Mouse (Mus musculus) embryonic facial prominence, embryonic 12.5 days (tissue): ENCODE measurements around the gene Gm13539. TPM values are rescaled to one million over a fixed set of nuclear protein-coding genes. Genes with fewer than 3 reads are reported as not detected.
"Not testable (repeated sequence)": the region's sequence is repeated elsewhere in the genome, so short reads cannot be mapped to it uniquely, and the experiment has no call there.

Experiments
- ATAC-seq: fragments of 200-750 bp; cut with Nextera tagmentation; 2 replicates; pipeline ENCODE4 v1.8.0; 2017; ENCODE audit not compliant: insufficient number of reproducible peaks, insufficient read depth, low FRiP score, low TSS enrichment
- H3K27ac ChIP-seq: fragments of 300-500 bp; sonication (generic); 2 replicates; pipeline ENCODE4 v1.5.1; 2016; ENCODE audit warnings: mild to moderate bottlenecking
- H3K27me3 ChIP-seq: fragments of 300-500 bp; sonication (generic); 2 replicates; pipeline ENCODE4 v1.6.1; 2016; ENCODE audit warnings: mild to moderate bottlenecking, moderate library complexity
- H3K36me3 ChIP-seq: fragments of 300-500 bp; sonication (generic); 2 replicates; pipeline ENCODE4 v1.6.1; 2016; ENCODE audit warnings: mild to moderate bottlenecking
- H3K4me1 ChIP-seq: fragments of 300-500 bp; sonication (generic); 2 replicates; pipeline ENCODE4 v1.6.1; 2016
- H3K4me2 ChIP-seq: fragments of 300-500 bp; sonication (generic); replicated peaks from 2 replicates; pipeline ENCODE4 v1.6.1; 2016; ENCODE audit warnings: mild to moderate bottlenecking, moderate library complexity
- H3K4me3 ChIP-seq: fragments of 300-500 bp; sonication (generic); 2 replicates; pipeline ENCODE4 v1.5.1; 2016; ENCODE audit warnings: mild to moderate bottlenecking
- H3K9ac ChIP-seq: fragments of 300-500 bp; sonication (generic); 2 replicates; pipeline ENCODE4 v1.6.1; 2016; ENCODE audit warnings: mild to moderate bottlenecking, moderate library complexity
- H3K9me3 ChIP-seq: fragments of 300-500 bp; sonication (generic); 2 replicates; pipeline ENCODE4 v1.6.1; 2016; ENCODE audit warnings: mild to moderate bottlenecking, moderate library complexity
- WGBS: fragments of 180-500 bp; shearing (Covaris S2); methylation state at CpG from one replicate; pipeline ENCODE4 v1.1.7; 2016; 5-methylcytosine and 5-hydroxymethylcytosine counted together
- polyA plus RNA-seq: library from polyadenylated mRNA; unstranded; fragments of >200 nt; fragmentation: Nextera tagmentation; extraction: Ambion mirVana; gene quantifications from 2 replicates; pipeline ENCODE4 v1.2.1, GENCODE M21; 2016

The Gm13539 gene
- polyA plus RNA-seq, 1 experiment from 2014 or later, result not detected

DNA sequence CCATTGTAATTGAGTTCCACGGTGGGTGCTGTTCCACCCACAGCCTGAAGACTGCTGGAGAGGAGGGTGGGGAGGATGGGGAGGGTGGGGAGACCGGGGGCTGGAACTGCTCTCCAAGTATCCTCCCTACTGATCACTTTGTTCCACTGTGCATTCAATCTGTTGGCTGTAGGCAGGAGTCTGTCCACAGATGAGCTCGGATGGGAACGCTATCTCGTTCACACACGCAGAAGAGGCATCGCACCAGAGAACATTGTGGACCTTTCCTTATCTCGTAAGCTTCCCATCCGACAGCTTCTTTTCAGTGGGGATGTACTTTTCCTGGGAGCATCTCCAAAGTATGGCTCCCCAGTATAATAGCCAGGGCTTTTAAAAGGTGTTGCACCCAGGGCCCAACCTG lies 3.0 kb upstream of the Gm13539 start:
- H3K4me3 ChIP-seq, result no peak overlapping the region
- WGBS, result 94% methylated on average over 9 of the region's 9 CpGs
- H3K4me1 ChIP-seq, result no peaks in the 10 kb centered on the region
- H3K27me3 ChIP-seq, result no peaks in the 10 kb centered on the region
- H3K9ac ChIP-seq, result no peak overlapping the region
- no peak overlapping the region for H3K4me2 ChIP-seq
- no peaks in the 10 kb centered on the region for H3K9me3 ChIP-seq
- no peak for ATAC-seq
- no peaks in the 10 kb centered on the region for H3K36me3 ChIP-seq
- H3K27ac ChIP-seq, result no peak overlapping the region

DNA sequence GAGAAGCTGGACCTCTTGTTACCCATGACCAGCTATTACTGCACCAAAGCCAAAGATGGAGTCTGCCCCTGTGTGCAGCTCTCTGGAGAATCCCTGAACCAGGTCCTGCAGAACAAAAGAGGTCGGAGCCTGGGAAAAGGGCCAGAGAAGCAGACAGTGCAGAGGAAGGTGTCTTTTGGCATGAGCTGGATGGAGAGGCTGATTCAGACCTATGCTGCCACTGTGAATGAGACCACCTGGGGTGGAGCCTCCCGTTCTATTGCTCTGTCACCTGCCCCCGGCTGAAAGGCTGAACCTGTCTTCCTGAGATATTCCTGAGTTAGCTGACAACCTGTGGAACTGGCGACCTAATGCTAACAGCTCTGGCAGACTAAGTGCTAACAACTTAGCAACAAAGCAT lies 1.1 kb upstream of the Gm13539 start:
- WGBS, result 71% methylated on average over 4 of the region's 4 CpGs
- no peak overlapping the region for H3K9ac ChIP-seq
- H3K36me3 ChIP-seq, result no peaks in the 10 kb centered on the region
- no peaks in the 10 kb centered on the region for H3K9me3 ChIP-seq
- H3K4me1 ChIP-seq, result no peaks in the 10 kb centered on the region
- no peak for ATAC-seq
- no peaks in the 10 kb centered on the region for H3K27me3 ChIP-seq
- no peak overlapping the region for H3K4me2 ChIP-seq
- no peak overlapping the region for H3K4me3 ChIP-seq
- H3K27ac ChIP-seq, result no peak overlapping the region

DNA sequence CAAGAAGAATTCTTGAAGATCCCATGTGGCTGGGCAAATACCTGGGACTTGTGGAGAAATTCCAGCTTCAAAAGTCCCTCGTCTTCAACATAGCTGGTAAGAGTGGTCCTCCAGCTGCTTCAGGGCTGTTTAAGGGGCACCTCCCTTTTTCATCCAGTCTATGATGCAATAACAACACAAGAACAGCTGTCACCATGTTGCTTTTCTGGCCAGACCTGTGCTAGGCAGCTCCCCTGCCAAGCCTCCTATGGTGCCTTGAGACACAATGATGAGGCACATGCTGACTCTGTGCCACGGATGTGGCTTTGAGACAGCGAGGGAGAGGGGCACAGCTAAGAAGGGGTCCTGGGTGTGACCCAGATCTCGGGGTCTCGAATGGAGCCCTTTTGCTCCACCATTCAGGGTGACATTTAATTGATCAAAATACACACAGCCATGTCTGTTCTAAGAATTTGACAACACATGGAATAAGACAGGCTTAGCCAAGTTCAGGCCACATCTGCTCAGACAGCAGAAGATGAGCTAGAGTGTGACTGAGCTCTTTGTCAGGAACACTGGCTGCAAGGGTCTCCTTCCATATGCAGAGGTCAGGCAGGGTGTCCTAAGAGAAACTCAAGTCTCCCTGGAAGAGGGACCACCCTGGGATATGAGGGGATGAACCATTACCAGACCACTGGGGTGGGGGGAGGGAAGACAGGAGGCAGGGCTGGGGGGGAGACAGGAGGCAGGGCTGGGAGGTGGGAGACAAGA lies 3.7 kb downstream of the Gm13539 start:
- no peak overlapping the region for H3K9ac ChIP-seq
- 74% methylated on average over 5 of the region's 5 CpGs for WGBS
- no peaks in the 10 kb centered on the region for H3K27me3 ChIP-seq
- ATAC-seq, result no peak
- no peak overlapping the region for H3K4me2 ChIP-seq
- H3K36me3 ChIP-seq, result no peaks in the 10 kb centered on the region
- no peaks in the 10 kb centered on the region for H3K9me3 ChIP-seq
- H3K27ac ChIP-seq, result no peak overlapping the region
- no peak overlapping the region for H3K4me3 ChIP-seq
- H3K4me1 ChIP-seq, result no peaks in the 10 kb centered on the region

DNA sequence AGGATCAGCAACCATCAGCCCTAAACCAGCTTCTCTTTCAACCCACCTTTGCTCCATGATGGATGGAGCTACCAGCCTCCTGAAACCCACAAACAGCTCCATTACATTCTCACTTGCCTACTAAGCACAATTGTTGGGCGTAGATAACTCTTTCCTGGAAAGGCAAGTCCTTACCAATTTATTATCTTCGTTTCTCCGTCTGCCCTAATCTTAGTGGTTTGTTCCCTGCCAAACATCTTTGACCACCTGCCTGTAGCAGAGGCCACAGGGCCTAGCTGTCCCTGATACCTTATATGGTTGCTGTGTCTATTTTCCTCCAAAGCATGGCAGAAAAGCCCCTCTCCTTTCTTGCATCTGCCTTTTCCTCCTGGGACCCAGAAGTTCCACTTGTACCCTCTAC lies 7.0 kb downstream of the Gm13539 start:
- ATAC-seq, result no peak
- Histone ChIP-seq H3K9me3 (no peaks in the 10 kb centered on the region), H3K9ac (no peak overlapping the region), H3K36me3 (no peaks in the 10 kb centered on the region), H3K4me1 (no peaks in the 10 kb centered on the region), H3K4me2 (no peak overlapping the region), H3K27me3 (no peaks in the 10 kb centered on the region), H3K4me3 (no peak overlapping the region), H3K27ac (no peak overlapping the region)
- WGBS, result 91% methylated on average over 3 of the region's 3 CpGs

DNA sequence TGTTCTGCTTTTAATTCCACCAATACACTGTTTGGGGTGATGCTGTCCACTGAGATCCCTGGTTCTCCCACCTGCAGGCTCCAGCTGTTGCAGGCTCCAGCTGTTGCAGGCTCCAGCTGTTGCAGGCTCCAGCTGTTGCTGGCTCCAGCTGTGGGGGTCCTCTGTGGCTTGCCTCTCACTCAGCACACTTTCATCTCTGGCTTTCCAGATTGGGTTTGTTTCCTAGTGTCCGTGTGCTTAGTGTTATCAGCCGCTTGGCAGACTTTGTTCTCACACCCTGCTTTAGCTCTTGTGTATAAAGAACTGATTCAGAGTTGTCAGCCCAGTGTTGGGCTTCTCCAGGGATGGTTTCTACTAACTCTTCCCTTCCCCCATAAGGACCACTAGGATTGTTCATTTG lies 15.6 kb downstream of the Gm13539 start:
- ATAC-seq, result no peak
- WGBS, result 41% methylated on average over 2 of the region's 2 CpGs
- H3K36me3 ChIP-seq, result no peaks in the 10 kb centered on the region
- H3K4me3 ChIP-seq, result no peak overlapping the region
- no peaks in the 10 kb centered on the region for H3K4me1 ChIP-seq
- H3K4me2 ChIP-seq, result no peak overlapping the region
- H3K27me3 ChIP-seq, result no peaks in the 10 kb centered on the region
- no peaks in the 10 kb centered on the region for H3K9me3 ChIP-seq
- H3K9ac ChIP-seq, result no peak overlapping the region
- H3K27ac ChIP-seq, result no peak overlapping the region

DNA sequence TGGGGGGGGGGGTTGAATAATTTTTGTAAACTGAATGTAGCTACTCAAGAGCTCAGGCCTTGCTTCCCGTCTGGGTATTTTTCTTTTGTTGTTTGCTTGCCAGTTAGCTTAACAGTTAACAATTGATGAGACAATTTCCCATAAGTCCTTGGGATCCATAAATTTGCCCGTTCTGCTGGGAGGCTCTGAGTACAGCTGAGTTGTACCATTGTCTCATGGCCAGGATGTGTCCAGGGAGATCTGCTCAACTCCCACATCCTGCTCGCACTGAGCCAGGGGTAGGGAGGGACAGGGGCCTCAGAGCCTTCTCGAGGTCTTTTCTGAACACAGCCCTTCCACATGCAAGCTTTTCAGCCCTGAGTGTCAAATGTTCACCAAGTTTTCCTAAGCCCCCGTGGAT lies 16.0 kb downstream of the Gm13539 start:
- no peak overlapping the region for H3K27ac ChIP-seq
- no peak overlapping the region for H3K4me2 ChIP-seq
- no peaks in the 10 kb centered on the region for H3K9me3 ChIP-seq
- H3K4me3 ChIP-seq, result no peak overlapping the region
- H3K9ac ChIP-seq, result no peak overlapping the region
- H3K4me1 ChIP-seq, result no peaks in the 10 kb centered on the region
- 54% methylated on average over 5 of the region's 5 CpGs for WGBS
- no peaks in the 10 kb centered on the region for H3K27me3 ChIP-seq
- ATAC-seq, result no peak
- H3K36me3 ChIP-seq, result no peaks in the 10 kb centered on the region

DNA sequence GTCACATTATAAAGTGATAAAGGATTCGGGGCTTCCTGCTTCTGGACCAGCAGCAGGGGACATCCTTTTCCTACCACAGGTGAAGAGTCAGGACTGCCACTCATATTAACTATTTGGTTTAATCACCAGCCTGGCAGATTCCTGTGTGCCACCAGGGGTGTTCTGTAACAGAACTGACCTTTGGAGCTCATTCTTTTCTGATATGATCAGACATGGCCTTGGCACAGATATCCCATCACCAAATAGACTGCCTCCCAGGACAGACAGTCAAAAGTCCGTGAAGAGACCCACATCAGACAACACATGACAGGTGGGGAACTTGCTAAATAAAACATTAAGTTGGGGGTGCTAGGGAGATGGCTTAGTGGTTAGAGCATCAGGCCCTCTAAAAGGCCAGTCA lies 29.7 kb downstream of the Gm13539 start:
- H3K4me1 ChIP-seq, result no peaks in the 10 kb centered on the region
- no peak overlapping the region for H3K9ac ChIP-seq
- H3K4me2 ChIP-seq, result no peak overlapping the region
- H3K9me3 ChIP-seq, result no peaks in the 10 kb centered on the region
- no peaks in the 10 kb centered on the region for H3K36me3 ChIP-seq
- H3K27ac ChIP-seq, result no peak overlapping the region
- H3K27me3 ChIP-seq, result no peaks in the 10 kb centered on the region
- H3K4me3 ChIP-seq, result no peak overlapping the region
- no peak for ATAC-seq
- 79% methylated on average over 2 of the region's 2 CpGs for WGBS

DNA sequence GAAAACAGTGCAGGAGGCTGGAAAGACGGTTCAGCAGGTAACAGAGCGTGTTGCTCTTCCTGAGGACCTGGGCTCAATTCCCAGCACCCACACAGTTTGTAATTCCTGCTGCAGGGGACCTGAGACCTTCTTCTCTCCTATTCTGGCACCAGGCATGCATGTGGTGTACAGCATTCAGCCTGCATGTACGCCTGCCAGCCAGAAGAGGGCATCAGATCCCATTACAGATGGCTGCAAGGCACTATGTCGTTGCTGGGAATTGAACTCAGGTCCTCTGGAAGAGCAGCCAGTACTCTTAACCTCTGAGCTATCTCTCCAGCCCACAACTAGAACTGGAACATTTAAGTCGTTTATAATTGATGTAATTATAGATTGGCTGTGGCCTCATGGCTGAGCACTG lies 31.3 kb downstream of the Gm13539 start:
- Histone ChIP-seq H3K4me3 (no peak overlapping the region), H3K36me3 (no peaks in the 10 kb centered on the region), H3K9ac (no peak overlapping the region), H3K4me1 (no peaks in the 10 kb centered on the region), H3K9me3 (no peaks in the 10 kb centered on the region), H3K4me2 (no peak overlapping the region), H3K27ac (no peak overlapping the region), H3K27me3 (no peaks in the 10 kb centered on the region)
- ATAC-seq, result no peak
- 74% methylated on average over 5 of the region's 5 CpGs for WGBS

DNA sequence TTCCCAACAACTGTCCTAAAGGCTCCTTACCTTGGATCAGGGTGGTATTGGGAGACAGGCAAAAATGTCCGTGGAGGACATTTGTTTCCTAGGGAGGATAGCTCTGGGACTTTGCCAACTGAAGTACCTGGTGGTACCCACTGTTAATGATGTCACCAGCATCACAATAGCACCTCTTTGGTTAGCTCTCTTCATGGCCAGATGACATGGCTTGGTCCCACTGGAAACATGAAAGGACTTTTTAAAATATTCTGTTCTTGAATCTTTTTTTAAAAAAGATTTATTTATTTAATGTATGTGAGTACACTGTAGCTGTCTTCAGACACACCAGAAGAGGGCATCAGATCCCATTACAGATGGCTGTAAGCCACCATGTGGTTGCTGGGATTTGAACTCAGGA lies 33.7 kb downstream of the Gm13539 start, which contains the start of gene Glt6d1:
TSS of gene Glt6d1 (minus strand) at position 101 of the 400 bp plus-strand sequence.
- not testable (repeated sequence) for H3K9ac ChIP-seq, H3K4me3 ChIP-seq, H3K9me3 ChIP-seq, H3K27ac ChIP-seq, H3K27me3 ChIP-seq, H3K4me1 ChIP-seq, H3K36me3 ChIP-seq, H3K4me2 ChIP-seq, ATAC-seq
- WGBS, result 57% methylated on average over 1 of the region's 1 CpGs

DNA sequence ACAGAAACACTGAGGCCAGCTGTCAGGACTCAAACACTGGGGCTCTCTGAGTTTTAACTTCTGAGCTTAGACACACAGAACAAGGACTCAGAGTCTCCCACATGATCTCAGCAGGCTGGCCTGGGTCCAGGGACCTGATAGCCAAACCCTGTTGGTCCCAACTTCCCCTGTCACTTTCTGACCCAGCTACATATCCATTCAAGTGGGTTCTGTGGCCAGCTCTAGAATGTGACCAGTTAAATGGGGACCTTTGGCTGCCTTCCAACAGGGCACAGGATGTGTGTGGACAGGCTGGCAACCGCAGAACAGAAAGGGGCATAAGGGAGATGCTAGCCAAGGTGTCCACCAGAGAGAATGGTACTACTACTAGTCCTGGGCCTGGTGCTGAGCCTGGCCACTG lies 40.7 kb downstream of the Gm13539 start, which contains the start of gene Lcn9:
TSS of gene Lcn9 (plus strand) at position 348 of the 400 bp plus-strand sequence.
- no peaks in the 10 kb centered on the region for H3K27me3 ChIP-seq
- H3K36me3 ChIP-seq, result no peaks in the 10 kb centered on the region
- no peak for ATAC-seq
- H3K27ac ChIP-seq, result no peak within 1 kb of the TSS
- no peak within 1 kb of the TSS for H3K4me3 ChIP-seq
- 93% methylated on average over 1 of the region's 1 CpGs for WGBS
- no peaks in the 10 kb centered on the region for H3K9me3 ChIP-seq
- H3K9ac ChIP-seq, result no peak within 1 kb of the TSS
- no peak within 1 kb of the TSS for H3K4me2 ChIP-seq
- no peaks in the 10 kb centered on the region for H3K4me1 ChIP-seq

DNA sequence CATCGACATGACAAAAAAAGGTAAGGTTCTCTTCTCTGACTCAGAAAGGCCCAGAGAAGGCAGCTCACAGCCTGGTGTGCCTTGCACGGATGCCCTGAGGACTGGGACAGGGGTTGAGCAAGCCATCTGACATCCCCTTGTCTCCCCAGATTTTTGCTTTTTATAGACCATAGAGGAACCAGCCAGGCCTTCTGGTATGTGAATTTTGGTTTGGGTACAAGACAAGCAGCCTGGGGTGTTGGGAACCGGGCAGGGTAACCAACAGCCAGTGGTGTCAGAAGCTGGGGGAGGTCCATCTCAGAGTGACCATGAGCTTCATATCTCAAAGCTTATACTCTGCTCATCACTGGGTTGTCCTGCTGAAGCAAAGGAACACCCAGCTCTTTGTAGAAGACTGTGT lies 42.7 kb downstream of the Gm13539 start:
- Histone ChIP-seq H3K9ac (no peak overlapping the region), H3K4me1 (no peaks in the 10 kb centered on the region), H3K27ac (no peak overlapping the region), H3K27me3 (no peaks in the 10 kb centered on the region), H3K36me3 (no peaks in the 10 kb centered on the region), H3K9me3 (no peaks in the 10 kb centered on the region), H3K4me2 (no peak overlapping the region), H3K4me3 (no peak overlapping the region)
- no peak for ATAC-seq
- 85% methylated on average over 3 of the region's 3 CpGs for WGBS

DNA sequence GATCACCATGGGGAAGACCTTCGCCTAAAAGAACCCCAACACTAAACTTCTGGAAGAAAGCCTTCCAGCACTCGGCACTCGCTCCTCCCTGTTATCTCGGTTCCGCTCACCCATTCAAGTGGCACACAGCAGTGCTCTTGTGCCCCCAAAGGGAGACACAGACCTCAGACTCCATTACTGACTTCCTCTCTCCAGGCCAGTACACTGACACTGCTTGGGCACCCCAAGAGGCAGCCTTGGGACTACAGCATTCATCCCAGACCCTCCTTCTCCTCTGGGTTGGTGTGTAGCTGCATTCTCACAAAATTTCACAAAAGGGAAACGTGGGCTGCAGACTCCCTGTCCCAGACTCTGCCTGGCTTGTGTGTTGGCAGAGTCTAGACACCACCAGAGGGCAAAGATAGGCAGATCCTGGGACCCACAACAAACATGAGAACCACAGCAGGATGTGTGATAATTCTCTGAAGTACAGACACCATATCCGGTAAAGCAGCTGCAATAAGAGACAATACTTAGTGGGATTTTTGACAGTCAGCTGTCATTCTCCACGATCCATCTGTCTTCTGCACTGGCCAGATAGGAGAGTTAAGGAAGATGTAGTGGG lies 46.4 kb downstream of the Gm13539 start:
- H3K4me2 ChIP-seq, result no peak overlapping the region
- no peak overlapping the region for H3K9ac ChIP-seq
- no peak overlapping the region for H3K27ac ChIP-seq
- H3K27me3 ChIP-seq, result no peaks in the 10 kb centered on the region
- H3K36me3 ChIP-seq, result no peaks in the 10 kb centered on the region
- no peaks in the 10 kb centered on the region for H3K9me3 ChIP-seq
- ATAC-seq, result no peak
- no peaks in the 10 kb centered on the region for H3K4me1 ChIP-seq
- H3K4me3 ChIP-seq, result no peak overlapping the region
- WGBS, result 76% methylated on average over 8 of the region's 8 CpGs
